Mouse (Mus musculus): ENCODE results near the gene Dscaml1. TPM values are rescaled to one million over a fixed set of nuclear protein-coding genes. Genes with fewer than 3 reads are reported as not detected.

Dscaml1 gene
- total RNA-seq, 2 experiments from 2014 or later: 42.5 to 64.6 TPM

GRCm38 (mm10) chr9:45592374-45592773 is 165.9 kb downstream of the Dscaml1 start:
- intact Hi-C loops (cut with DNase I): loop anchor here (10.0 kb wide), 1 partner anchor 162 kb away; no protein-coding TSS in a partner anchor

GRCm38 (mm10) chr9:45598117-45598516 is 171.7 kb downstream of the Dscaml1 start:
- intact Hi-C loops (cut with DNase I): loop anchor here (10.0 kb wide), 1 partner anchor 157 kb away; no protein-coding TSS in a partner anchor
- no peak for DNase-seq (ENCODE audit: low spot score in 2 of 2)

More at GRCm38 (mm10) chr9:45592374-45592773, 165.9 kb downstream of the Dscaml1 start:
- peak; percentile 41 to 67 for DNase-seq (ENCODE audit: low spot score in 2 of 2)

GRCm38 (mm10) chr9:45599377-45599776 is 172.9 kb downstream of the Dscaml1 start:
- intact Hi-C loops (cut with DNase I): loop anchor here (10.0 kb wide), 1 partner anchor 155 kb away; no protein-coding TSS in a partner anchor
- DNase-seq (ENCODE audit: low spot score in 2 of 2): no peak

GRCm38 (mm10) chr9:45607337-45607736 is 180.9 kb downstream of the Dscaml1 start:
- intact Hi-C loops (cut with DNase I): loop anchor here (5.0 kb wide), 2 partner anchors 45 to 70 kb away; no protein-coding TSS in a partner anchor
- no peak for DNase-seq (ENCODE audit: low spot score in 2 of 2)

DNA sequence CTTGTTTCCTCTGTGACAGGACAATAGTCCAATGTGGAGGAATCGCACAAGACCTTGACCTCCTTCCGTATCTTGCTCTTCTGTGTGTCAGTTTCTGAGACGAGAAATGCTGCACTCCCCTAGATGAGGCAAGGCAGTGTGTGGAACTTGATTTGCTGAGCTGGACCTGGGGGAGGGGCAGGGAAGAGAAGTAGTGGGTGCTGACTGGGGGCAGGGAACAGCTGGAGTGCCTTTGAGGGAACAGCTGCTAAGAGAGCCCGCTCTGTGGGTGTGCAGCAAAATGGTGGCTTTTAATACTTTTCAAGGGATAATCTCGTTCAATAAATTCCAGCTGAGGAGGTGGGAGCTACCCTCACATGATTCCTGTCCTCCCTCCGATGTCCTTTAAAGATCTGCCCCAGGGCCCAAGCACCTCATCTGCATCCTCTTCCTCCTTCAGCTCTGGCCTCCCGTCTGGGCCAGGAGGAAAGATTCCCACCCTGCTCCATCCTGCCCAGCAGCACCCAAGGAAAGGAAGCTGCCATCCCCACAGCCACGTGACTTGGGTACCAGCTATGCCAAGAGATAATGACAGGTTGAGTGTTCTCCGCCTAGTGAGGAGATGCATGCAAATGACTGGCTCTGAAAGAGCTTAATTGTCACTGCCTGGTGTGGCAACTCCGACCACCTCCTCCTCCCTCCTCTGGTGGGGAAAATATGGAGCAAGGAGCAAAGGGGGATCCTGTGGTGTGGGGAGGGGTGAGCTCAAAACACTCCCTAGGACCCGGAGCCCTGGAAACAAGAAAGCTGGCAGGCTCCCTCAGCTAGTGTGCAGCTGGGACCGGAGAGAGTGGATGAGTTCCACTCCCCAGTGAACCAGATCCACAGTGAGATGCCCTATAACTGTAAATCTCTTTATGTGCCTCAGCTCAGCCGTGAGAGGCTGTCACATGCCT is 181.9 kb downstream of the Dscaml1 start:
- intact Hi-C loops (cut with DNase I): loop anchor here (5.0 kb wide), 2 partner anchors 44 to 69 kb away; no protein-coding TSS in a partner anchor
- peak; percentile 57 for DNase-seq (ENCODE audit: low spot score in 2 of 2)

DNA sequence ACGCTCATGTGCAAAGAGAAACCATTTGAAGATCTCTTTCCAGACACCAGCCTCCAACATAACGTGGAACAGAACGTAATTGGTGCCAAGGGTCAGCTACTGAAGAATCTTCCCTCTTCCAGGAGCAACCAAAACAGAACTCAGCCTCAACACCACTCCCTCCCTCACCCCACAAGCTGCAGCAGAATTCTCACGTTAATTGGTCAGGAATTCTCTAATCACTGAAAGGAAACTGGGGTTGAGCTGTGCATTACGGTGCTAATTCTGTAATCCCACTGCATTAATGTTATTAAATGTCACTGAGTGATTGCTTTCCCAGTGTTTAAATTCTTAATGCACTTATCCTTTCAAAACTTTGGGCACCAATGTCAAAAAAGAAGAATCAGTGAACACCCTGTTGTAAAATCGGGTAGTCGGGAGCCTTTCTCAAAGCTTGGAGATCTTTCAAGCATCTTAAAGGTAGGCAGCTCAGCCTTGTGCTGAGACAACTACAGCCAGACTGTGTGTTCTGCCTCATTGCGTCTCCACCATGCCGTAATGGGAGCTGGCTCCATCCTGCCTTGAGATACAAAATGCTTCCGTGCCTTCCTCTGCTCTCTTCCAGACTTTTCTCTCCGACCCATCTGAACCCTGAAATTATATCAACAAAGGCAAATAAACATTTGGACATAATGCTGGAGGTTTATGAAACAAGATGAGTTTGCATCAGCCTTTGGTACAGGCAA is 184.1 kb downstream of the Dscaml1 start:
- intact Hi-C loops (cut with DNase I): no loop called here
- no peak for DNase-seq (ENCODE audit: low spot score in 2 of 2)

DNA sequence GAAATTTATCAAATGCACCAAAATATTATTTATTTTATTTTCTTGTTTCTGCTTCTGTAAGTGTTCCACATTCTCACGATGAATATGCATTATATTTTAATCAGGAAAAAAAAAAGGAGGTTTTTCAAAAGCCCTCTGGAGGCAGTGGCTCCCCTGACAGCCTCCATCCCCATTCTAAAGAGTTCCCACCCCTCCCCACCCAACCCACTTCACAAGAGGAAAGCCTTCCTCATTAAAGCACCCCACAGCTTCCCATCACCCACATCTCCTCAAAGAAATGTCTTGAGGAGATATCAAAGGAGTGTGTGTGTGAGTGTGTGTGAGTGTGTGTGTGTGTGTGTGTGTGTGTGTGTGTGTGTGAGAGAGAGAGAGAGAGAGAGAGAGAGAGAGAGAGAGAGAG is 188.2 kb downstream of the Dscaml1 start:
- intact Hi-C loops (cut with DNase I): no loop called here
- no peak for DNase-seq (ENCODE audit: low spot score in 2 of 2)

DNA sequence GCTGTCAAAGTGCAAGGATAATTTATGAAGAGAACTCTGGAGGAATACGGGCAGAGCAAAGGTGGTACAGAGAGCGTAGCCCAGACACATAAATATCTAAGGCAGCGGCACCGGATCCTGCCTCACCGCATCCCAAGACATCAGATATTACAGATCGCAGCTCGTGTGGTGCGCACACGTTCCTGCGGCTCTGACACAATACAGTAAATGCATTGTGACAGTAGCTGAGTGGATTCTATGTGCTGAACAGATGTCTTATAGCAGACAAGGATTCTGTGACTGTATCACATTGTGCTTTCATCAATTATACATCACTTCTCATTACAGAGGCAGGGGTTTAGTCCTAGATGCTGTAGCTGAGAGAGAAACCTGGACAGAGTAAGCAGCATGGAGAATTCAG is 191.5 kb downstream of the Dscaml1 start:
- intact Hi-C loops (cut with DNase I): no loop called here
- DNase-seq (ENCODE audit: low spot score in 2 of 2): no peak

GRCm38 (mm10) chr9:45618443-45618842 is 192.0 kb downstream of the Dscaml1 start:
- DNase-seq (ENCODE audit: low spot score in 2 of 2): no peak
- intact Hi-C loops (cut with DNase I): no loop called here

DNA sequence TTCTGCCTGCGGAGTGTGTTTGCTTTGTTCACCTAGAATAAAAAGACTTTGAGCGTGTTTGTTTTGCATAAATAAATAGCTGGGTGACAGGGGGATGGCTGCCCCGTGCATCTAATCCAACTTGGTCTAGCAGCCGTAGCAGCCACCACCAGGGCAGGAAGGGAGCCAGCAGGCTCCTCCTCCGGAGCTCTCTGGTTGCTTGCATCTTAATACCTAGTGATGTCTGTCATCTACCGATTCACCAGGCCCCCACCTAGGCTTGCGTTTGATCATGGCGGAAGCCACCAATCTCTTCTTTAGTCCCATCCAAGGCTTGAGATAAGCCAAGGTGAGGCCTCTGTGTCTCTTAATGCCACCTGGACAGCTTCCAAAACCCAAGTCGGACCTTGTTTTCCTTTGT is 193.6 kb downstream of the Dscaml1 start:
- no peak for DNase-seq (ENCODE audit: low spot score in 2 of 2)

GRCm38 (mm10) chr9:45620920-45621319 is 194.5 kb downstream of the Dscaml1 start:
- no peak for DNase-seq (ENCODE audit: low spot score in 2 of 2)
- intact Hi-C loops (cut with DNase I): no loop called here

More for the DNA sequence above, 193.6 kb downstream of the Dscaml1 start:
- intact Hi-C loops (cut with DNase I): no loop called here

DNA sequence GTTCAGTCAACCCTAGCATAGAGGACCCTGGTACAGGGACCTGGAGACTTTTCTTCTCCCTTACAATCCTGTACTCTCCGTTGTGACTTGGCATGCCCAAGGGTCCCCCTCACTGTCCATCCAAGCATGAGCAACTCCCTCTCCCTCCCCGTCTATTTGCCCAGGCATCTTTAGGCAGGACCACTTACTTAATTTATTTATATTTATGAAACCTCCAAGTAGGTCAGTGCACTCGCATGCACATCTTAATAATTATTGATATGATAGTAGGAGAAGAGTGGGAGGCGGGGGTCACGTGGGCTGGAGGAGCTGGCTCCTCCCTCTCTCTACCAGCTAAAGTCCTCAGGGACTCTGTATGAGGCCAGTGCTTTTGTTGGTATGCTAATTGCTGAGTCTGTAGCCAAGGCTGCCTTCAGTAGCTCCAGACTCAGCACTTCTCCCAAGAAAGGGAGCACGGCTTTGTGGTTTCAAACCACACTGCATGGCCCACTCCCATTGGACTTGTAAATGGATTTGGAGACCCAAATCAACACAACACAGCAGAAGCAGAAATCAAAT is 199.5 kb downstream of the Dscaml1 start:
- no peak for DNase-seq (ENCODE audit: low spot score in 2 of 2)
- intact Hi-C loops (cut with DNase I): no loop called here

DNA sequence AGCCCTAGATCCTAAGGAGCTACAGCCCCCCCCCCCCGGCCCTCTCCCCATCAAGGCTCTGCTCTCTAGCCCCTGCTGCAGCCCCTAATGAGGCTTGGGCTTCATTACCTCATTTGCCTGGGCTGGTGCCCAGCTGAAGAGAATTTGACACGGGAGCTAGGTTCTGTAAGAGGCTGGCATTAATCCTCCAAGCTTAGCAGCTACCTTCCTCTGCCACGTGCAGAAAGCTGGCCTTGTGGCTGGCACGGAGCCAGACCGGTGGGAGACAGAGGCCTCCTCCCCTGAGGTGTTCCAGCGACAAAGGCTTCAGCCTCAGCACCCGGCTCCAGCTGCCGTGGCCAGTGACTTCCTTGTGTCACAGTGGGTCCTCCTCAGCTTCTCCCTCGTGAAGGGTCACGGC is 206.1 kb downstream of the Dscaml1 start:
- intact Hi-C loops (cut with DNase I): no loop called here
- DNase-seq (ENCODE audit: low spot score in 2 of 2): no peak

GRCm38 (mm10) chr9:45633036-45633435 is 206.6 kb downstream of the Dscaml1 start:
- intact Hi-C loops (cut with DNase I): no loop called here
- no peak for DNase-seq (ENCODE audit: low spot score in 2 of 2)

GRCm38 (mm10) chr9:45634978-45635377 is 208.6 kb downstream of the Dscaml1 start:
- DNase-seq (ENCODE audit: low spot score in 2 of 2): no peak
- intact Hi-C loops (cut with DNase I): no loop called here

DNA sequence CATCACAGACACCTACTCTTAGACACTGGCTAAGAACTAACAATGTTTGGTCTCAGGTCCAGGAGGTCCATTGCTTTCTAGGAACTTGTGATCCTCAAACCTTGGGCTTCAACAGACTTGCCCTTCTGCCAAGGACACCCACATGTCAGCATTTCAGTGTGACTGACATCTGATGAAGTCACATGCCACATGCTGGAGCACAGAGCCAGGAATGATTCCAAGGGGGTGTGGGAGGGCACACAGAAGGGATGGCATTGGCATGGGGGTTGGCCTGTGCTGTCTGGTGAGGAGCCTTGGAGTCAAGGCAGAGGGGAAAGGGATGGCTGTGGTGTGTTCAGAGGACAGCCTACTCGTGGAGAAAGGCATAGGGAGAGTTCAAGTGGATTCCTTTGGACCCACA is 210.9 kb downstream of the Dscaml1 start:
- peak in 1 of 2 experiments; percentile 12 for DNase-seq (ENCODE audit: low spot score in 2 of 2)
- intact Hi-C loops (cut with DNase I): no loop called here

DNA sequence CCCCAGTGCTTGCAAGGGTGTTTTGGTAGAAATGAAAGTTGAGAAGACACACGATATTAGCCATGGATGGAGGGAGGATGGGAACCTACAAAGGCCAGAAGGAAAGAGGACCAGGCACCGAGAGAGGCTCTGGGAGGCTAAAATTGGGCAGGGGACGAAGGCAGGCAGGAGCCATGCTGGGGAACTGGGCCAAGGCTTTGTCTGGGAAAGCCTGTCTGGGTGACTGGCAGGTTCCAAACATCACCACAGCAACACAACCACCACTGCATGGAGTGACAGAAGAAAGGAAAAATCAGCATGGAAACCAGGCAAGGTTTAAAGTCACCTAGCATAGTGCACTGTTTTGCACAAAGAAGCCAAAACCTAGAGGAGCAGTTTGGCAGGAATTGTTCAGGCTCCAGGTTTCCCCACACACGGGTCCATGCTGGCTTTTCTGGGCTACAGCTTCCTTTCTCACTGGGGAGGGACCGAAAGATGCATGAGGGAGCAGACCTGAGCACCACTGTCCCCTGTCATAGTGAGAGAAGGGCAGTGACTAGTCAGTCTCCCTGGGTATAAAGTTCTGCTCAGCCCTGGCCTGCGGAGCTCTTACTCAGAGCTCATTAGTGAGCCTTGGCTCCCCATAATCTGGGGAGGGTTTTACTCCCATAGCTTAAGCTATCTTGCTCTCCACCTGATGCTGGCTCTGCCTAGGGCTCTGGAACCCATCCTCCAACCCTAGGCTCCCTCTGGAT is 211.9 kb downstream of the Dscaml1 start:
- intact Hi-C loops (cut with DNase I): no loop called here
- no peak for DNase-seq (ENCODE audit: low spot score in 2 of 2)

DNA sequence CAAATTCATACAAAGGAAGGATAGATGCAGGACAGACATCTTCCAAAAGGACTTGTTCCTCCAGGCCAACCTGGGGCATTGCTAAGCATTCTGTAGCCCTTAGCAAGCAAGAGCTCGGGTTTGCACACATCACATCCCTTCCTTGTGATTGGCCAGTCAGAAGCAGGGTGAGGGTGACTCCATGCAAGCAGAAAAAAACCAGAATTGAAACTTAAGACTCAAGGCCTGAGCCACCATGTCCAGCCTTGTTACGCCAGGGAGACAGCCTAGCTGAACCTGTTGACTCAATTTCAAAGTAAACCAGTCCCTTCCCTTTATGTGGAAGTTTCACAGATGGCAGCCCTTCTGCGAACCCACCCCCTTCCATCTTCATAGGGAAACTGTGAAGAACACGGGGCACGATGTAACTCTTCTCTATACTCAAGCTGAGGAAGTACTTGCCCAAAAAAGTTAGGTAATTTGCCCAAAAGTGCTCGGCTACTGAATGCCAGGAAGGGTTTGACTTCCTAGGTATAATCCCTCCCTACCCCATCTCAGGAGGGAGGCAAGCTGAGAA is 218.5 kb downstream of the Dscaml1 start:
- DNase-seq (ENCODE audit: low spot score in 2 of 2): peak in 1 of 2 experiments; percentile 15
- intact Hi-C loops (cut with DNase I): no loop called here

DNA sequence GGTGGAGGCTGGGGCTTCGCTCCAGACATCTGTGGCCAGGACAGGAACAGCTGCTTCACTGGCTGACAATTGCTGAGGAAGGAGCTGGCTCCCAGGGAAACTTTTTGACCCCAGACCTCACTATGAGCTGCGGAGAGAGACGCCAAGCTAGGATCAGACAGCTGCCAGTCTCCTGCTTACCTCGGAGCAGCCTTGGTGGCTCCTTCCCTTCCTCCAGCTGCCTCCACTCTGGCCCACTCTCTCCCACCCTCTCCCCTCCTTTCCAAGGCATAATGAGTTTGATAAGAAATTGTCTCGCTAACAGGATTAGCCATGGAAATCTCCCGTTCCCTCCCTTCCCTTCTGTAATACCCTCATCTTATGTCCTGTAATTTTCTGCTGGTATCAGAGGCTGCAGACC is 219.1 kb downstream of the Dscaml1 start:
- DNase-seq (ENCODE audit: low spot score in 2 of 2): no peak
- intact Hi-C loops (cut with DNase I): no loop called here
